Mouse (Mus musculus) ES-CJ7 (cell line): ENCODE data around the gene Slc22a13.
"Not testable (repeated sequence)": the region's sequence is repeated elsewhere in the genome, so short reads cannot be mapped to it uniquely, and the experiment has no call there.

Source experiments
- DNase-seq: peaks from one replicate; pipeline ENCODE4 v3.0.0; 2011; ENCODE audit warnings: low read depth, low spot score

Gene Slc22a13

GRCm38 (mm10) chr9:119208998-119209397 lies at the start of gene Slc22a13:
Gene Slc22a13 (minus strand): TSS chr9:119209098.
- no peak for DNase-seq

- DNase-seq, result no peak
Observed at GRCm38 (mm10) chr9:119258128-119258527, 49.2 kb upstream of the Slc22a13 start.

DNA sequence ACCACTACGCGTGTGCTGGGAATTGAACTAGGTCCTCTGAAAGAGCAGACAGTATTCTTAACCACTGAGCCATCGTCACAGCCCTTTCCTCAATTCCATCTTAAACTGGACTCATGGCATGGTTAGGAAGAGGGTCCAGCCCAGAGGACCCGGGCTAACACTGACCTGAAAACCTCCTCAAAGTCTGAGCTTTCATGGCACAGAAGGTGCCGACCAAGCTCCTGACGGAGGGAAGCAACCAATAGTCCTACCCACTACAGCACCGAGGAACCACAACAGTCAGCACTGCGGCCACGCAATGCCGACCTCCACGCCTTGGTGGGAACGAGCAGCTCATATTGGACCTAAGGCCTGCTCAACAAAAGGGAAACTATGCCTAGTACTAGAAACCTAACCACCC lies 47.3 kb upstream of the Slc22a13 start:
- DNase-seq, result no peak

DNA sequence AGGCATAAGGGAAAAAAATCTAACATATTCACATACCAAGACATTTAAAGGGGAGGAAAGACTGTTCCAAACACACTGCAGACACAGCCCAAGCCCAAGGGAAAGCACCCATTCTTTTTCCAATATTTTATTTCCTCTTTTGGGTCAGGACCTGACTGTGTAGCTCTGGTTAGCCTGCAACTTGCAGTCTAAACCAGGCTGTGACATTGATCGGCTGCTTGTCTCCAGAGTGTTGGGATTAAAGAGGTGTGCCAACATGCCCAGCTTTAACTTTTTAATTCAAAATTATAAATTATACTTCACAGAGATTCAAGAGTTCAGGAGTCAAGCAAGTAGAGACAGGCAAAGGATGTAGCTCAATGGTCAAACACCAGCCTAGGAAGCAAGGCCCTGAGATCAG lies 46.2 kb upstream of the Slc22a13 start:
- no peak for DNase-seq

DNA sequence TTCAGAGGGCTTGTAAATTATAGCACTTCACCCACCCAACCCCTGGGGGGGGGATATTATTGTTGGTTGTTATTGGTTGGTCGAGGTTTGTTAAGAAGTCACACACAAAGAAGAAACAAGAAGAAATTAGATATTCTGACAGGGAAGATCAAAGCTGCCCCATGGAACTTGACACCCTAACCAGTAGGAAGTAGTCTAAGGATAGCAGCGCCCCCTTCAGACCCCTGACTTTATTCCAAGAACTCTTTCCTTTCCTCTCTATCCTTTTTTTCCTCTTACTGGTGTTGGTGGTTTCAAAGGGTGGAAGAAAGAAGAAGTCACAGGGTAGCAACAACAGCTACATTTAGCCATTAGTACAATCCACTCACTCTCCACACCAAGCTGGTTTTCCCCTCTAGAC lies 45.3 kb upstream of the Slc22a13 start:
- no peak for DNase-seq

DNA sequence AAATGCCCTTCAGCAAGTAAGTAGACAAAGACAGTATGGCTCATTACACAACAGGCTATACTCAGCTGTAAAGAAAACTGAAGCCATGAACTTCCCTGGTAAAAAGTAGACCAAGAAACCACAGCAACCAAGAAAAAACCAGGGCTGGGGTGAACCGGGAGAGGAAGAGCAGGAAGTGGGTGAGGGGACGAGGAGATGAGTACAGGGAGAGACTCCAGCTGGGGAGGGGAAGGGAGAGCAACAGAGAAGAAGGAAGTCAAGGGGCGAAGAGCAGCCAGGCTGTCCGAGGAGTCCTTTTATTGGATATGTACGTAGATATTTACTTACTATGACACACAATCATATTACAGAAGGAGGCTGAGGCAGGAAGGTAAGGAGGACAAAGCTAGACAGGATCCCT lies 39.1 kb upstream of the Slc22a13 start:
- DNase-seq, result no peak

- no peak for DNase-seq
Observed at GRCm38 (mm10) chr9:119246826-119247225, 37.9 kb upstream of the Slc22a13 start.

- no peak for DNase-seq
Observed at GRCm38 (mm10) chr9:119243981-119244380, 35.1 kb upstream of the Slc22a13 start.

DNA sequence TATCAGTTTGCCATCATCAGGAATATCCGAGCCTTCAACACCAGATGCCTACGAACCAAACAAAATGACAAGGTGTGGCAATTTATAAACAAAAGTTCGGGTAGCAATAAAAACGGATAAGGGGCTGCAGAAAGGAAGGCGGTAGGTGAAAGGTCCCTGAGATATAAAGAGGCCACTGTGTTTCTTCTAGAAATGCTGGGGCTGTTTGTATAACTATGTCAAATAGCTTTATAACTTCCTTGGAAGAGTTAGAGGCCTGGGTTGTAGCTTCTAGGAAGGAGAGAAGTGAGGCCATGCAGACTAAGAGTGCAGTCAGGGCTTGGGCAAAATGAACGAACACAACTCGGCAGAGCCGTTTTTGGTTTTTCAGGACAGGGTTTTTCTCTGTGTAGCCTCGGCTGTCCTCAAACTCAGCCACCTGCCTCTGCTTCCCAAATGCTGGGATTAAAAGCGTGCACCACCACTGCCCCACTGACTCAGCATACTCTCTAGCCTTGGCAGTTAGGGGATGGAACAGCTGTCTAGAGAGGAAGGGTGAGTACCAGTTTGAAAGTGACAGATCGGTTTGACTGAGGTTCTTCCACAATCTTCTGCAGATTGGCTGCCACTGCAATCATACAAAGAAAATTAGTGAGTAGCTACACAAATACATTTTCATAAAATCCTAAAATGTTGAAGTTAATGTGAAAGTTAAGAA lies 32.4 kb upstream of the Slc22a13 start:
- DNase-seq, result no peak

DNA sequence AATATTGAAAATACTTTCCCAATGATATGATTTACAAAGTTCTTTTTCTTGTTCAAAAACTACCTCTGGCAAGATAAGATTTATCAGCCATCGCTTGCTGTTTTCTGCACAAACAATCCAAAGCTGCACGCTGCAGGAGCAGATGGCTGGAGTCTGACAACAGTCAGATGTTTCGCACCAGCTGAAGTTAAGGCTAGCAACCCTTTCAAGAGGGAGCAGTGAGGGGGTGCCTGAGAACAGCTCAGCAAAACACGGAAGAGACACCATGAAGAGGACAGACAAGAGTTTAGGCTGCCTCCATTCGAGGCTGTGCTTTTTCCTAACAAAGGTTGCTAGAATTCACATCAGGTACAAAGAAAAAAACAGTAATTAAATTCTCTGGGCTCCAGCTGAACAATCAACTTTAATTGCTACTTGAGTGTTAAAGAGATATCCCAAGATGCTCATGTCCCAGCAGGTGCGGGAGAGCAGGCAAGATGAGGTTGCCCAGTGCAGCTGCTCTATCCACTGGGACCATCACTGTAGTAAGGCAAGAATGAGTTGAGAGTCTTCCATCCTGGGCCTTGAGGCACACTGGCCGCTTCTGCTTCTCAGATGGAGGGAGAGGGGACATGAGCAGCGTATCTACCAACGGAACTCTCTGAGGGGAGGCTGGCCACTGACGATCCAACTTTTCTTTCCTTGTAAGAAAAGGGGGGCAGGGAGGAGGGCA lies 31.5 kb upstream of the Slc22a13 start:
- no peak for DNase-seq

- DNase-seq, result no peak
Observed at GRCm38 (mm10) chr9:119239274-119239673, 30.4 kb upstream of the Slc22a13 start.

- no peak for DNase-seq
Observed at GRCm38 (mm10) chr9:119238796-119239195, 29.9 kb upstream of the Slc22a13 start.

DNA sequence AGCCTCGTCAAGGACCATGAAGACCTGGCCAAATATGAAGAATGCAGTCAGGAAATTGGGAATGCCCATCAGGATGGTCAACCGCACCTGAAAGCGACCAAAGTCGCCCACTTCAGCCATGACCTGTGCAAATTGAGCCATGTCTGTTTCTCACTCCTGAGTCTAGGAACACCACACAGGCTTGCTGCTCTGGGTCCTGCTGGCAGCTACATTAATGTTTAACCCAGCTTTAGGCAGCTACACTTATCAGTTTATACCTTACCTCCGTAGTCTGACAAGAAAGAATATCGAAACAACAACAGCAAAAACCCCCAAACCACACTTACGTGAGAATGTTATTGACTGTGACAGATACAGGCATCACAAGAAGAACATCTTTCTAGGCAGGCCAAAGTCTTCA lies 22.7 kb upstream of the Slc22a13 start:
- DNase-seq, result no peak

DNA sequence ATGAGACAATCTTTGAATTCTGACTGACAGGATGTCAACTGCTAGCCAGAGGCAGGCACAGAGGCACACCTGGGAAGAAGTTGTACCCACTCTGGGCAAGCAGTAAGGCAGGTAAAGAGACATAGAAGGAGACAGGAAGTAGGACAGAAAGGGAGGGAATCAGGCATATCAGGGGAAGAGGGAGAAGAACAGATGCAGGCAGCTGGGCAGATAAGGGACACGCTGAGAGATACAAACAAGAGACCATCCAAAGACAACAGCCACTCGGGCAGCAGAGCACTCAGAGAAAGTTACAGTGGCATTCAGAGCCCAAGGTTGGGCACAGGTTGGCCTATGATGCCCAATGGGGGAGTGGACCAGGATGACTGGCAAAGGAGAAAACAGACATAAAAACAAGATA lies 21.9 kb upstream of the Slc22a13 start:
- no peak for DNase-seq

- no peak for DNase-seq
Observed at GRCm38 (mm10) chr9:119220249-119220648, 11.4 kb upstream of the Slc22a13 start.

DNA sequence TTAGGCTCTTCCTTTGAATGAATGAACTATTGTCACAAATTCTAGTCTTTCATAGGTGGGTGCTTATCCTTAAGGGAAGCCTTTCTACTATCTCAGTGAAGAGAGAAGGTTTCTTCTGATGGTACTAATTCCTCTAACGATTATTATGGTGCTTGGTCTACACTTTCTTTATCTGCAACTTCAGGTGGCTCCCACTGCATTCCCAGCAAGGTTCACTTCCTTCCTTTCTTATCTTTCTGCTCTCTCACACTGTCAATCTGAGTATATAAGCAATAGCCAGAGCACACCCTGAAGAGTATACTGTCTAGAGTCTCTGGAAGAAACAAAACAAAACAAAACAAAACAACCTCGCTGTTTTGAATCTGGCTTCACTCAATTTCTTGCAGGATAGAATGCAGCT lies 10.8 kb upstream of the Slc22a13 start:
- no peak for DNase-seq

DNA sequence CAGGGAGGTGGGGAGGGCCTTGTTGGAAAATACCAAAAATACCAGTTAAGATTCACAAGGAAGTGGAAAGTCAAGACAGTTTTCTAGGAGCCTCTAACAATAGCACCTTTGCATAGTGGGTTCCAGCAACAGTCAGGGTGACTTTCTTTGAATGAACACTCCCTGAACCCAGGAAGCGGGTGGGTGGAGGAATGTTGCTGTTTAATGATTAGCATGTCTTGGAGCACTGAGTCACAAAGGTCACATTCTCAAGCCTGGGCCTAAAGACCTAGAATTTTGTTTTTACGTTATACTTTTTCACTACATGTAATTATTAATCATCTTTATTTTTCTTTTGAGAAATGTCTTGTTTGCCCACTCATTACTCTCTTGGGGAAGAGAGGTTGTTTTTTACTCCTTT lies 6.4 kb upstream of the Slc22a13 start:
- DNase-seq, result not testable (repeated sequence)

DNA sequence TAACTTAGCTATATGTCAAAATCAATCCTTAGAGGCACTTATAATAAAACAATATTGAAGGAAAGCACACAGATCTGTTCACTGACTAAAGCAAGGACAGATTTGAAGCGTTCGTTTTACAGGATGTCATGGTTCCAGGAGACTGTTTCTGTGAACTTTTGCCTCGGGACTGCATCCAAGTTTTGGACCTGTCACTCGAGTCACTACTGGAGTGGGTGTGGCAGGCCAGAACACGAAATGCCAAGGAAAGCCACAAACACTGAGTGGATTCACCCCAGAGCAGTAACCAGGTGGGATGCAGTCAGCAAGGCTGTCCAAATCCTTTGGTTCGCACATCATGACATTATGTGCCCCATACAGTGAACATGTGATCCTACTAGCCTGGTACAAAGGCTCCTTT lies 5.7 kb upstream of the Slc22a13 start:
- no peak for DNase-seq

- peak; percentile 20 for DNase-seq
Observed at GRCm38 (mm10) chr9:119212996-119213395, 4.1 kb upstream of the Slc22a13 start.

GRCm38 (mm10) chr9:119207113-119207512 lies 1.8 kb downstream of the Slc22a13 start:
- no peak for DNase-seq

DNA sequence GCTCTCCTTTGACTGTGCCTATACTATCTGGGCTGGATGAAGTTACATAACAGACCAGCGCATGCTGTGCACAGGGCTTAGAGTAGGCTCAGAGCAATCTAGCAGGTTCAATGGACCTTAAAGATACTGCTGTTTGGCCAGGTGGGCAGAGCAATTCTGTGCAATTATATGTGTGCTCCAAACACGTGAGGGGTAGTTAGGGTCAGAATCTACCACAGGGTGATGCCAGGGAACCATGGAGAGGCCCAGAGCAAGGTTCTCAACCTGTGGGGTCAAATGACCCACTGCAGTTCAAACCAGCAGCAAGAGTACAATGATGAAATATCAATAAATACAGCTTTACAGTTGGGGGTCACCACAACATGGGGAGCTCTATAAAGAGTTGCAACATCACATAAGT lies 2.2 kb downstream of the Slc22a13 start:
- no peak for DNase-seq

DNA sequence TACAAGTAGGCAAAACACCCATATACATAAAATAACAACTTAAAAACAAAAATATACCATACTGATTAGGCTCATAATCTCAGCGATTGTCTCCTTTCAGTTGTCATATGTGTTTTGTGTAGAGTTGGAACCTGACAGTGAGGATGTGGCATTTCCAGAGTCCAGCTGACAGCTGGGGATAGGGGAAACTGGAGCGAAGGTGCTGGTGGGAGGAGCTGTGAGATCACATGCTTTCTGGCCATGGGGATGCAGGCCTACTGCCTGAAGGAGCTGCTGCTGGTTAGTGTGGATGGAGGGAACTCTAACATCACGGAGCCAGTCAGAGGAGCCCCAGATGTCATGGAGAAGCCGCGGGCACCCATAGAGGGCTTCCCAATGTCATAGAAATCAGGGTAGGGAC lies 3.1 kb downstream of the Slc22a13 start:
- no peak for DNase-seq

DNA sequence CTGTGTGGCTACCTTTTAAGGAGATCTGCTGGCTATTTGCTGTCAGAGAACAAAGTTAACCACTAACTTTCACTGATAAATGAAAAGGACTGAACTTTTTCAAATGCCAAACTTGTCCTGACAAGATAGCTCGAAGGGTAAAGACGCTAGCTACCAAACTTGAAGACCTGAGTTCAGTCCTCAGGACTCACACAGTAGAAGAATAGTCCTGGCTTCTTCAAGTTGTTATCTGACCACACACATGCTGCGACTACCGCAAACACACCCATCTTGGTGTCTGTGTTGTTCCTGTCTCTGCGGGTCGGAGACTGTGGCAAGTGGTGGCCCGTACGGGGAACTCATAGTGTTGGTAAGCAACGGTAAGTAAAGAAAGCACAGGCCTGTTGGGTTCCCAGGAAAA lies 5.3 kb downstream of the Slc22a13 start:
- no peak for DNase-seq
